Comparison of ENCODE assay signal across 12 mouse cellular contexts in genomic region chr1:60627786-60628453, GRCm38 (mm10).
DNase-seq lines count a peak whose midpoint lies in the region; ATAC-seq and TF ChIP-seq lines count a peak whose summit lies in the region.
"Had no signal": no experiment of that assay in that cellular context is flagged by ENCODE, and none has a peak within 500 bp of the region (broad histone marks: within the 10 kb centered on the region; RNA-seq: fewer than 3 reads in every experiment).

No protein-coding gene starts in this region.

- no peak for TF ChIP-seq POLR2A in kidney, adult 2 months (IDR thresholded peaks at IDR 0.05; ENCODE audit: low read depth, low read length)

- H3K9ac ChIP-seq in embryonic facial prominence, embryonic 14.5 days (ENCODE audit: low read depth, low read length), result no peak overlapping the region
- H3K9ac ChIP-seq in kidney, embryonic 14.5 days (ENCODE audit: low read depth, low read length), result no peak overlapping the region
- no peak overlapping the region for H3K9ac ChIP-seq in hindbrain, postnatal 0 days (replicated peaks; ENCODE audit: low read length)
- H3K9ac ChIP-seq: forebrain, embryonic 15.5 days had no signal

- H3K4me3 ChIP-seq in embryonic facial prominence, embryonic 14.5 days (ENCODE audit: low read depth, low read length), result no peak overlapping the region
- no peak overlapping the region for H3K4me3 ChIP-seq in embryonic facial prominence, embryonic 10.5 days
- no peak overlapping the region for H3K4me3 ChIP-seq in kidney, adult 2 months (ENCODE audit: insufficient read depth, low read depth, low read length)
- no peak overlapping the region for H3K4me3 ChIP-seq in kidney, embryonic 14.5 days (ENCODE audit: low read length)
- H3K4me3 ChIP-seq in hindbrain, postnatal 0 days (ENCODE audit: low read length), result no peak overlapping the region
- H3K4me3 ChIP-seq: forebrain, embryonic 15.5 days had no signal

- H3K27me3 ChIP-seq in embryonic facial prominence, embryonic 14.5 days (replicated peaks; ENCODE audit: control insufficient read depth, insufficient read depth, low read length), result no peaks in the 10 kb centered on the region
- 0 out of 2 replicates have a peak, but pooled peaks cover 3% of the 10 kb centered on the region for H3K27me3 ChIP-seq in embryonic facial prominence, embryonic 10.5 days (replicated peaks; ENCODE audit: low read depth, poor library complexity, severe bottlenecking)
- no peaks in the 10 kb centered on the region for H3K27me3 ChIP-seq in kidney, adult 2 months (replicated peaks; ENCODE audit: control insufficient read depth, insufficient read depth, low read length)
- H3K27me3 ChIP-seq in kidney, embryonic 14.5 days (ENCODE audit: control insufficient read depth, insufficient read depth, low read length), result no peaks in the 10 kb centered on the region
- no peaks in the 10 kb centered on the region for H3K27me3 ChIP-seq in hindbrain, postnatal 0 days (ENCODE audit: insufficient read depth, low read length)
- H3K27me3 ChIP-seq: forebrain, embryonic 15.5 days had no signal

- no peak for TF ChIP-seq CTCF in kidney, adult 2 months (conservative IDR thresholded peaks at IDR 0.05; ENCODE audit: insufficient read depth, insufficient read length, low read depth, low read length)
- no peak for TF ChIP-seq CTCF in hindbrain, postnatal 0 days (IDR thresholded peaks at IDR 0.05; ENCODE audit: low read depth)

- H3K36me3 ChIP-seq in embryonic facial prominence, embryonic 14.5 days (ENCODE audit: control insufficient read depth, insufficient read depth, low read length), result no peaks in the 10 kb centered on the region
- H3K36me3 ChIP-seq in embryonic facial prominence, embryonic 10.5 days (replicated peaks), result no peaks in the 10 kb centered on the region
- no peaks in the 10 kb centered on the region for H3K36me3 ChIP-seq in kidney, adult 2 months (ENCODE audit: control insufficient read depth, insufficient read depth, low read length)
- H3K36me3 ChIP-seq in kidney, embryonic 14.5 days (ENCODE audit: control insufficient read depth, insufficient read depth, low read length), result no peaks in the 10 kb centered on the region
- no peaks in the 10 kb centered on the region for H3K36me3 ChIP-seq in hindbrain, postnatal 0 days (ENCODE audit: insufficient read depth, low read length)
- H3K36me3 ChIP-seq: forebrain, embryonic 15.5 days had no signal

- no peak overlapping the region for H3K4me2 ChIP-seq in embryonic facial prominence, embryonic 14.5 days (ENCODE audit: low read depth, low read length)
- H3K4me2 ChIP-seq in kidney, embryonic 14.5 days (replicated peaks; ENCODE audit: low read depth, low read length), result no peak overlapping the region
- no peak overlapping the region for H3K4me2 ChIP-seq in hindbrain, postnatal 0 days (ENCODE audit: low read depth, low read length)
- H3K4me2 ChIP-seq: forebrain, embryonic 15.5 days had no signal

- no peak overlapping the region for H3K27ac ChIP-seq in embryonic facial prominence, embryonic 14.5 days (replicated peaks; ENCODE audit: low read depth, low read length)
- no peak overlapping the region for H3K27ac ChIP-seq in embryonic facial prominence, embryonic 10.5 days (replicated peaks)
- H3K27ac ChIP-seq in kidney, adult 2 months (ENCODE audit: insufficient read depth, low read depth, low read length), result no peak overlapping the region
- no peak overlapping the region for H3K27ac ChIP-seq in kidney, embryonic 14.5 days (ENCODE audit: low read depth, low read length)
- H3K27ac ChIP-seq in hindbrain, postnatal 0 days, result no peak overlapping the region; the same call in 1 of the 2 replicates
- H3K27ac ChIP-seq: forebrain, embryonic 15.5 days had no signal

- WGBS in embryonic facial prominence, embryonic 14.5 days, result 39% methylated on average over 9 of the region's 9 CpGs
- WGBS in embryonic facial prominence, embryonic 10.5 days, result 38% methylated on average over 9 of the region's 9 CpGs
- WGBS in kidney, adult 2 months, result 57% methylated on average over 9 of the region's 9 CpGs
- WGBS in kidney, embryonic 14.5 days, result 31% methylated on average over 9 of the region's 9 CpGs
- WGBS in hindbrain, postnatal 0 days, result 43% methylated on average over 9 of the region's 9 CpGs

- ATAC-seq in embryonic facial prominence, embryonic 14.5 days (ENCODE audit: low read depth), result peak; percentile 53; the same call in 1 of the 2 replicates
- no peak for ATAC-seq in kidney, embryonic 14.5 days (ENCODE audit: low FRiP score, low TSS enrichment)
- no peak for ATAC-seq in hindbrain, postnatal 0 days
- ATAC-seq: forebrain, embryonic 15.5 days; intestine, postnatal 0 days had no signal

- DNase-seq in embryonic facial prominence, embryonic 14.5 days (ENCODE audit: low spot score), result peak; percentile 59
- DNase-seq in embryonic facial prominence, embryonic 10.5 days (ENCODE audit: low spot score), result no peak
- peak; percentile 23 for DNase-seq in kidney, adult 2 months
- DNase-seq in CD4-positive helper T cell, adult 2 months (ENCODE audit: low read depth, low spot score), result peak; percentile 9
- peak; percentile 40 for DNase-seq in hindbrain, postnatal 0 days (ENCODE audit: low spot score)
- no peak for DNase-seq in layer of hippocampus, adult 9-11 months
- DNase-seq in urinary bladder, postnatal 36 days (ENCODE audit: low spot score in 2 of 2), result no peak
- DNase-seq: adrenal gland, postnatal 36 days; cerebellum, postnatal 36 days had no signal

- no peaks in the 10 kb centered on the region for H3K9me3 ChIP-seq in embryonic facial prominence, embryonic 14.5 days (ENCODE audit: control insufficient read depth, low read length)
- no peaks in the 10 kb centered on the region for H3K9me3 ChIP-seq in embryonic facial prominence, embryonic 10.5 days
- H3K9me3 ChIP-seq in kidney, embryonic 14.5 days (ENCODE audit: control insufficient read depth, low read length), result no peaks in the 10 kb centered on the region
- H3K9me3 ChIP-seq in hindbrain, postnatal 0 days (ENCODE audit: low read length), result no peaks in the 10 kb centered on the region
- H3K9me3 ChIP-seq: forebrain, embryonic 15.5 days had no signal

- H3K4me1 ChIP-seq in embryonic facial prominence, embryonic 14.5 days (ENCODE audit: control insufficient read depth, insufficient read depth, low read length), result no peaks in the 10 kb centered on the region; the same call in 1 of the 2 replicates
- peaks cover 20% of the 10 kb centered on the region for H3K4me1 ChIP-seq in embryonic facial prominence, embryonic 10.5 days
- H3K4me1 ChIP-seq in kidney, adult 2 months (ENCODE audit: control insufficient read depth, insufficient read depth, low read length), result no peaks in the 10 kb centered on the region
- H3K4me1 ChIP-seq in kidney, embryonic 14.5 days (ENCODE audit: control insufficient read depth, insufficient read depth, low read length), result no peaks in the 10 kb centered on the region; the same call in 1 of the 2 replicates
- no peaks in the 10 kb centered on the region; the same call in 1 of the 2 replicates for H3K4me1 ChIP-seq in hindbrain, postnatal 0 days (ENCODE audit: insufficient read depth, low read length)

Comparison
In these comparisons a context has a peak if more than half of its experiments do, and no peak if none do; other contexts are left out.
1. DNase-seq: peak in embryonic facial prominence, embryonic 14.5 days (single experiment), kidney, adult 2 months (single experiment), CD4-positive helper T cell, adult 2 months (single experiment) and hindbrain, postnatal 0 days (single experiment); none in embryonic facial prominence, embryonic 10.5 days (single experiment), layer of hippocampus, adult 9-11 months (single experiment) and urinary bladder, postnatal 36 days (0 of 2).